In the genomic region with DNA sequence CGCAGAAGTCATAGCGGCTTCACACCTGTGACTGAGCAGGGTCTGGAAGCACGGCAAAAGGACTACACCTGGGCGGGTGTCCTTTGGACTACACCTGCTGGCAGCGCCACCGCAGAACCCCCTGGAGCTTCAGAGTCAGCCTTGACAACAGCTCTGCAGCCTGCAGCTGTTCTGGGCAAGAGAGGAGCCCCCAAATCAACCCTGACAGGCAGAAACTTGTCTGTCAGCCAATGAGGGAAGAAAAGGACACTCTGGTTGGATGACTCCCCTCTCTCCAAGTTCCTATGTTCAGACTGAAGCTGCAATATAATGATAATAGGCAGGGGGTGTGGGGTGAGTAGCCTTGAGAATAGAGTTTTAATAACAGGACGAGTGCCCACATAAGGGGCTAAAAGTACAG, we compare ENCODE assay signal across 10 mouse cellular contexts. TPM values are rescaled to one million over a fixed set of nuclear protein-coding genes. Genes with fewer than 3 reads are reported as not detected.
A peak's percentile ranks its signal among the peaks of the same experiment; 100 is the strongest.
DNase-seq lines count a peak whose midpoint lies in the region; ATAC-seq and TF ChIP-seq lines count a peak whose summit lies in the region.
"Had no signal": no experiment of that assay in that cellular context is flagged by ENCODE, and none has a peak within 500 bp of the region (broad histone marks: within the 10 kb centered on the region; RNA-seq: fewer than 3 reads in every experiment).

No protein-coding gene starts in this region.

- no peak overlapping the region for H3K4me3 ChIP-seq in intestine, embryonic 14.5 days (ENCODE audit: low read depth, low read length)
- H3K4me3 ChIP-seq in intestine, embryonic 16.5 days (ENCODE audit: low read length), result no peak overlapping the region
- no peak overlapping the region for H3K4me3 ChIP-seq in forebrain, embryonic 16.5 days (replicated peaks; ENCODE audit: low read length)
- H3K4me3 ChIP-seq in midbrain, embryonic 13.5 days (replicated peaks), result no peak overlapping the region
- H3K4me3 ChIP-seq: megakaryocyte, embryonic 14.5 days had no signal

- H3K36me3 ChIP-seq in intestine, embryonic 14.5 days (ENCODE audit: control insufficient read depth, insufficient read depth, low read length), result peaks cover 67% of the 10 kb centered on the region
- peaks cover 9% of the 10 kb centered on the region; the same call in 1 of the 2 replicates for H3K36me3 ChIP-seq in intestine, embryonic 16.5 days (ENCODE audit: control insufficient read depth, insufficient read depth, low read length)
- H3K36me3 ChIP-seq in forebrain, embryonic 16.5 days (ENCODE audit: control insufficient read depth, insufficient read depth), result no peaks in the 10 kb centered on the region
- H3K36me3 ChIP-seq in midbrain, embryonic 13.5 days, result no peaks in the 10 kb centered on the region

- H3K27me3 ChIP-seq in intestine, embryonic 14.5 days (replicated peaks; ENCODE audit: control insufficient read depth, insufficient read depth, low read length), result no peaks in the 10 kb centered on the region
- H3K27me3 ChIP-seq in intestine, embryonic 16.5 days (replicated peaks; ENCODE audit: control insufficient read depth, insufficient read depth, low read length), result no peaks in the 10 kb centered on the region
- H3K27me3 ChIP-seq in forebrain, embryonic 16.5 days (replicated peaks; ENCODE audit: control insufficient read depth, insufficient read depth, low read length), result no peaks in the 10 kb centered on the region
- no peaks in the 10 kb centered on the region for H3K27me3 ChIP-seq in midbrain, embryonic 13.5 days
- H3K27me3 ChIP-seq: megakaryocyte, embryonic 14.5 days had no signal

- no peak for ATAC-seq in intestine, embryonic 14.5 days (replicated peaks; ENCODE audit: low FRiP score, low TSS enrichment, low read depth)
- ATAC-seq in intestine, embryonic 16.5 days, result no peak
- ATAC-seq in forebrain, embryonic 16.5 days, result peak; percentile 27; the same call in 1 of the 2 replicates
- peak; percentile 49; the same call in 1 of the 2 replicates for ATAC-seq in midbrain, embryonic 13.5 days
- no peak for ATAC-seq in erythroid progenitor cell, adult 5-6 weeks (replicated peaks; ENCODE audit: low FRiP score, poor library complexity, severe bottlenecking)
- ATAC-seq: CD4-positive, CD25-positive, alpha-beta regulatory T cell, adult 4 months had no signal

- no peak overlapping the region for H3K4me2 ChIP-seq in intestine, embryonic 14.5 days (ENCODE audit: low read length)
- no peak overlapping the region for H3K4me2 ChIP-seq in intestine, embryonic 16.5 days (ENCODE audit: low read depth, low read length)
- H3K4me2 ChIP-seq in forebrain, embryonic 16.5 days (ENCODE audit: low read length), result no peak overlapping the region
- H3K4me2 ChIP-seq in midbrain, embryonic 13.5 days (replicated peaks), result no peak overlapping the region

- TF ChIP-seq POLR2A in brain, embryonic 14.5 days (IDR thresholded peaks at IDR 0.05; ENCODE audit: borderline replicate concordance, extremely low read depth, insufficient read depth, insufficient read length, poor library complexity, severe bottlenecking), result no peak

- peak overlapping the region; percentile 44; the same call in 1 of the 2 replicates for H3K27ac ChIP-seq in intestine, embryonic 14.5 days (ENCODE audit: low read depth)
- no peak overlapping the region for H3K27ac ChIP-seq in intestine, embryonic 16.5 days (ENCODE audit: low read length)
- no peak overlapping the region for H3K27ac ChIP-seq in forebrain, embryonic 16.5 days (ENCODE audit: low read length)
- H3K27ac ChIP-seq in midbrain, embryonic 13.5 days, result peak overlapping the region; percentile 1; the same call in 1 of the 2 replicates

- TF ChIP-seq CTCF in brain, embryonic 14.5 days (IDR thresholded peaks at IDR 0.05; ENCODE audit: borderline replicate concordance, extremely low read depth, insufficient read depth, insufficient read length), result no peak

- DNase-seq in intestine, embryonic 14.5 days (ENCODE audit: low spot score), result no peak
- DNase-seq in brain, embryonic 14.5 days (ENCODE audit: low read depth), result peak; percentile 51
- no peak for DNase-seq in adrenal gland, postnatal 25 days
- no peak for DNase-seq in frontal cortex, postnatal 10 days (ENCODE audit: low spot score in 2 of 2)

- no peaks in the 10 kb centered on the region for H3K9me3 ChIP-seq in intestine, embryonic 14.5 days (ENCODE audit: control insufficient read depth, low read length)
- no peaks in the 10 kb centered on the region for H3K9me3 ChIP-seq in intestine, embryonic 16.5 days (ENCODE audit: control insufficient read depth, low read length)
- no peaks in the 10 kb centered on the region for H3K9me3 ChIP-seq in forebrain, embryonic 16.5 days (ENCODE audit: control insufficient read depth, low read length)
- H3K9me3 ChIP-seq in midbrain, embryonic 13.5 days, result no peaks in the 10 kb centered on the region

- H3K9ac ChIP-seq in intestine, embryonic 14.5 days (ENCODE audit: low read length), result no peak overlapping the region
- H3K9ac ChIP-seq in intestine, embryonic 16.5 days (ENCODE audit: low read depth, low read length), result no peak overlapping the region
- H3K9ac ChIP-seq in forebrain, embryonic 16.5 days (replicated peaks; ENCODE audit: low read depth, low read length), result no peak overlapping the region
- H3K9ac ChIP-seq in midbrain, embryonic 13.5 days (replicated peaks), result no peak overlapping the region

- H3K4me1 ChIP-seq in intestine, embryonic 14.5 days (replicated peaks; ENCODE audit: control insufficient read depth, insufficient read depth, low read length), result no peaks in the 10 kb centered on the region; the same call in 1 of the 2 replicates
- H3K4me1 ChIP-seq in intestine, embryonic 16.5 days (ENCODE audit: control insufficient read depth, insufficient read depth, low read length), result no peaks in the 10 kb centered on the region
- H3K4me1 ChIP-seq in forebrain, embryonic 16.5 days (replicated peaks; ENCODE audit: control insufficient read depth, insufficient read depth, low read length), result peaks cover 13% of the 10 kb centered on the region
- H3K4me1 ChIP-seq in midbrain, embryonic 13.5 days (replicated peaks), result peaks cover 15% of the 10 kb centered on the region
- H3K4me1 ChIP-seq: megakaryocyte, embryonic 14.5 days had no signal

- WGBS in intestine, embryonic 14.5 days, result 75% methylated on average over 7 of the region's 7 CpGs
- WGBS in intestine, embryonic 16.5 days, result 69% methylated on average over 7 of the region's 7 CpGs
- 51% methylated on average over 7 of the region's 7 CpGs for WGBS in forebrain, embryonic 16.5 days
- 60% methylated on average over 7 of the region's 7 CpGs for WGBS in midbrain, embryonic 13.5 days

RNA-seq across cellular contexts. Expression of a gene that starts 36.4 kb away (rescaled TPM):
- 0.92 and 1.3 TPM in 2 replicates for polyA plus RNA-seq in intestine, embryonic 14.5 days (2014; fragmentation: Nextera tagmentation; extraction: Ambion mirVana)
- polyA plus RNA-seq in intestine, embryonic 16.5 days (2015; fragmentation: Nextera tagmentation; extraction: Ambion mirVana), result 0.37 and 0.38 TPM in 2 replicates
- polyA plus RNA-seq in brain, embryonic 14.5 days (2012; rRNA removed), result 4.5 and 6.5 TPM in 2 replicates
- polyA plus RNA-seq in forebrain, embryonic 16.5 days (2015; fragmentation: Nextera tagmentation; extraction: Ambion mirVana), result 9.6 and 10.5 TPM in 2 replicates
- polyA plus RNA-seq in midbrain, embryonic 13.5 days (2015; fragmentation: Nextera tagmentation; extraction: Ambion mirVana), result 4.8 and 6.4 TPM in 2 replicates
- 2.0 and 2.8 TPM in 2 replicates for total RNA-seq in adrenal gland, postnatal 25 days (2021)
- 1.8 TPM in 1 of 2 replicates, not detected in the other for total RNA-seq in erythroid progenitor cell, adult 5-6 weeks (2015; ENCODE audit: low replicate concordance)
- 1.4 TPM in 1 of 2 replicates, not detected in the other for total RNA-seq in erythroid progenitor cell, adult 5-6 weeks (2017; ENCODE audit: low replicate concordance)

Comparison
In these comparisons a context has a peak if more than half of its experiments do, and no peak if none do; other contexts are left out.
1. H3K27ac ChIP-seq: peak in intestine, embryonic 14.5 days (single experiment) and midbrain, embryonic 13.5 days (single experiment); none in intestine, embryonic 16.5 days (single experiment) and forebrain, embryonic 16.5 days (single experiment).
2. ATAC-seq: peak in forebrain, embryonic 16.5 days (single experiment) and midbrain, embryonic 13.5 days (single experiment); none in intestine, embryonic 14.5 days (single experiment), intestine, embryonic 16.5 days (single experiment) and erythroid progenitor cell, adult 5-6 weeks (single experiment).